Mouse (Mus musculus) bone marrow, adult 2 months (tissue): ENCODE data around the gene Tmem72. TPM values are rescaled to one million over a fixed set of nuclear protein-coding genes. Genes with fewer than 3 reads are reported as not detected.

Experiments
- H3K27ac ChIP-seq: fragments of 200-500 bp; 2 replicates; pipeline ENCODE4 v1.5.1; 2012; ENCODE audit warnings: low read depth, mild to moderate bottlenecking, control low read depth, inconsistent platforms, low read length; ENCODE audit not compliant: control insufficient read depth, poor library complexity, insufficient read depth
- H3K4me1 ChIP-seq: fragments of 200-500 bp; 2 replicates; pipeline ENCODE4 v1.6.1; 2011; ENCODE audit warnings: low read length; ENCODE audit not compliant: control insufficient read depth, insufficient read depth
- H3K4me3 ChIP-seq: fragments of 200-500 bp; replicated peaks from 2 replicates; pipeline ENCODE3; 2011; ENCODE audit warnings: mild to moderate bottlenecking, low read depth, low read length, control low read depth; ENCODE audit not compliant: control insufficient read depth
- CTCF ChIP-seq: fragments of 200-500 bp; IDR thresholded peaks from 2 replicates; pipeline ENCODE4 v1.5.1; 2011; ENCODE audit warnings: low read length, control low read depth; ENCODE audit not compliant: control insufficient read depth, insufficient read depth
- POLR2A ChIP-seq: fragments of 200-500 bp; IDR thresholded peaks from 2 replicates; pipeline ENCODE4 v1.6.1; 2011; ENCODE audit warnings: low read depth, mild to moderate bottlenecking, control low read depth, low read length, borderline replicate concordance; ENCODE audit not compliant: control insufficient read depth
- WGBS: fragments of 180-500 bp; shearing (Covaris S2); methylation state at CpG from one replicate; pipeline ENCODE4 v1.1.7; 2018; 5-methylcytosine and 5-hydroxymethylcytosine counted together
- polyA plus RNA-seq: library from polyadenylated mRNA; stranded (reverse); fragments of >200 nt; gene quantifications from 2 replicates; pipeline ENCODE4 v1.2.4, GENCODE M21; 2011; ENCODE audit warnings: low replicate concordance; ENCODE audit not compliant: missing spikeins, insufficient read depth, insufficient read length

Tmem72 gene
- polyA plus RNA-seq, 1 experiment, result not detected

GRCm38 (mm10) chr6:116632129-116632528 lies 84.6 kb downstream of the Tmem72 start:
- Histone ChIP-seq H3K4me1 (no peaks in the 10 kb centered on the region; the same call in 1 of the 2 replicates), H3K27ac (no peak overlapping the region), H3K4me3 (no peak overlapping the region)
- WGBS, result 43% methylated on average over 1 of the region's 1 CpGs
- TF ChIP-seq CTCF, result peak; percentile 82
- TF ChIP-seq POLR2A, result no peak

DNA sequence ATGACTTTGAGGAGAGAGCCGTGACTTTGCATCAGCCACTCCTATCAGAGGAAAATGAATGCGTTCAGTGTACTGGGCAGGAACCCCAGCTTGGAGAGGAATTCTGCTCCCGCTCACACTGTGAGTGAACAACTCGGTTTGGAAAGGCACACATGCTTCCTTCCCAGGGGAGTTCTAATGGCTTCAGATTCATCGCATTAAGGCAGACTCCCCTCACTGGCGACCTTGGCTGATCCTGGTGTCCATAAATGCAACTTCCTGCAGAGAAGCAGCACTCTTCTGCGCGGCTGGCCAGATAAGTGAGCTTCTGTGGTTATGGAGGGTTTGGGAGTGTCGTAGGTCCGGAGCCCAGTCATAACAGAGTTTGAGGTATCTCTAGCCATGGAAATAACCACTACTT lies 86.9 kb downstream of the Tmem72 start:
- no peak overlapping the region for H3K4me3 ChIP-seq

More for the DNA sequence above, 86.9 kb downstream of the Tmem72 start:
- no peak overlapping the region for H3K27ac ChIP-seq
- TF ChIP-seq CTCF (no peak), POLR2A (no peak)
- no peaks in the 10 kb centered on the region; the same call in 1 of the 2 replicates for H3K4me1 ChIP-seq
- 61% methylated on average over 10 of the region's 10 CpGs for WGBS

Other genes with a start within 250 kb of the Tmem72 start
- gene Olfr211, start 227.8 kb downstream of the Tmem72 start, polyA plus RNA-seq, result not detected in 2 replicates
- not detected in 2 replicates for gene Olfr212, start 210.4 kb downstream of the Tmem72 start, polyA plus RNA-seq
- gene Olfr213, start 178.5 kb downstream of the Tmem72 start, polyA plus RNA-seq, result not detected in 2 replicates
- gene Gm5580, start 165.8 kb downstream of the Tmem72 start, polyA plus RNA-seq, result not detected in 2 replicates
- gene Olfr214, start 162.7 kb downstream of the Tmem72 start, polyA plus RNA-seq, result not detected in 2 replicates
- not detected in 2 replicates for gene Olfr215, start 132.7 kb downstream of the Tmem72 start, polyA plus RNA-seq
- 7.1 and 12.1 TPM in 2 replicates for gene Zfp422, start 87.9 kb downstream of the Tmem72 start, polyA plus RNA-seq
- 11.9 and 15.0 TPM in 2 replicates for gene Depp1, start 66.3 kb downstream of the Tmem72 start, polyA plus RNA-seq
- gene Rassf4, start 43.0 kb downstream of the Tmem72 start, polyA plus RNA-seq, result 8.8 and 18.3 TPM in 2 replicates